Mouse (Mus musculus): Measurements from ENCODE around the gene Pygl. TPM values are rescaled to one million over a fixed set of nuclear protein-coding genes. Genes with fewer than 3 reads are reported as not detected.
A peak's percentile ranks its signal among the peaks of the same experiment; 100 is the strongest.
"Not testable (repeated sequence)": the region's sequence is repeated elsewhere in the genome, so short reads cannot be mapped to it uniquely, and the experiment has no call there.

Gene Pygl
- total RNA-seq, 2 experiments from 2014 or later = 2.2 to 3.1 TPM

GRCm38 (mm10) chr12:70232020-70232544 is 794 bp upstream of the Pygl start:
- no peak for DNase-seq (ENCODE audit: low spot score in 2 of 2)
- intact Hi-C loops (cut with DNase I) = loop anchor here (5.0 to 10.0 kb wide), 2 partner anchors 115 to 683 kb away; partner anchors contain the start of gene Trim9

DNA sequence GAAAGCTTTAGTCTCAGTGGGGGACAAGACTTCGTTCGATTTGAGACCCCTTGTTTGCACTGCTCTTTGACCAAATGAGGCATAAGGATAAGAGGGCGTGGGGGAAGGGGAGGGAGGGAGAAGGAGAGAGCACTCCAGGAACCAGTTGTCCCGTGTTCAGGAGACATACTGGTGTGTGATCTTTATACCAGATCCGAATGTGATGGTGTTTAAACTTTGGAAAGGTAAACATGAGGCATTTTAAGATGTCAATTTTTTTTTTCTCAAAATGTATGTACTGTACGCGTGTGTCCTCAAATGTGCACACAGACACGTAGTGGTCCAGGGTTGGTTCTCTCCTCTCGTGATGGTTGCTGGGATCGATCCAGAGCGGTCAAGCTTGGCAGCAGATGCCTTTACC is 3.1 kb downstream of the Pygl start:
- intact Hi-C loops (cut with DNase I) = no loop called here
- DNase-seq (ENCODE audit: low spot score in 2 of 2) = no peak

GRCm38 (mm10) chr12:70227121-70227932 is 4.0 kb downstream of the Pygl start:
- peak in 1 of 2 experiments; percentile 25 for DNase-seq (ENCODE audit: low spot score in 2 of 2)
- intact Hi-C loops (cut with DNase I) = no loop called here

DNA sequence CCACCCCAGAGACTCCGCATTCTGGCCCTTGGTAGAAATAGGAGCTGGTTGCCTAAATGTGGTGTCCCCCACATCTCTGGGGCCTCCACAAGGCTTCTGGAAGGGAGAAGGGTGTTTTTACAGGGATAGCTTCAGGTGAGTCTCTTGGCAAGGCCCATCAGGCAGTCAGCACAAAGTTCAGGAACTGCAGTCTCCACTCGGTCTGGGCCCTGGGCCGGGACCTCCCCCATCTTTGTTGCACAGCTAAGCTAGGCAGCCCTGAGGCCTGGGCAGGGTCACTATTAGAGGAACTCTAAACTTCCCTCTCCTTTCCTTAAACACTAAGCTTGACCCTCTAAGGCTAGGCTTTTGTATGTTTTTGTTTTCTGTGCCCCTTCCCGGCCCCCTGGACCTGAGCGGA is 4.6 kb downstream of the Pygl start:
- intact Hi-C loops (cut with DNase I) = no loop called here
- DNase-seq (ENCODE audit: low spot score in 2 of 2) = no peak

GRCm38 (mm10) chr12:70223331-70223730 is 8.0 kb downstream of the Pygl start:
- intact Hi-C loops (cut with DNase I) = no loop called here
- DNase-seq (ENCODE audit: low spot score in 2 of 2) = no peak

DNA sequence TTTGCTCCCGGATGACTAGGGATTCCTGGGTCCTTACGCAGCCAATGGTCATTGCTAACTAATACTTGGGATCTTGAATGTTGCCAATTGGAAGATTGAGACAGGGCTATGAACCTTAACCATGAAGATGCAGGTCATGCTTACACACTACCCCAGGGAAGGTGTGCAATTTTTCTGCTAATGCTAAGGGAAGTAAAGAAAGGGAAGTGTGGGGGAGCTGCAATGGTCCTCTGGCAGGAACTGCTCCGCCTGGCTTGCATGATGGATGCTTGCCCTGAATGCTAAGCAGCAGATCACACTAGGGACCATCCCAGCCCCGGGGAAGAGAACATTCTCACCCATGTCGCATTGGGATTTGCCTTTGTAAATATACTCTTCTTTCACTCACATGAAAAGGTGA is 9.9 kb downstream of the Pygl start:
- intact Hi-C loops (cut with DNase I) = no loop called here

GRCm38 (mm10) chr12:70218795-70219540 is 12.3 kb downstream of the Pygl start:
- no peak for DNase-seq (ENCODE audit: low spot score in 2 of 2)

More for the DNA sequence above, 9.9 kb downstream of the Pygl start:
- no peak for DNase-seq (ENCODE audit: low spot score in 2 of 2)

DNA sequence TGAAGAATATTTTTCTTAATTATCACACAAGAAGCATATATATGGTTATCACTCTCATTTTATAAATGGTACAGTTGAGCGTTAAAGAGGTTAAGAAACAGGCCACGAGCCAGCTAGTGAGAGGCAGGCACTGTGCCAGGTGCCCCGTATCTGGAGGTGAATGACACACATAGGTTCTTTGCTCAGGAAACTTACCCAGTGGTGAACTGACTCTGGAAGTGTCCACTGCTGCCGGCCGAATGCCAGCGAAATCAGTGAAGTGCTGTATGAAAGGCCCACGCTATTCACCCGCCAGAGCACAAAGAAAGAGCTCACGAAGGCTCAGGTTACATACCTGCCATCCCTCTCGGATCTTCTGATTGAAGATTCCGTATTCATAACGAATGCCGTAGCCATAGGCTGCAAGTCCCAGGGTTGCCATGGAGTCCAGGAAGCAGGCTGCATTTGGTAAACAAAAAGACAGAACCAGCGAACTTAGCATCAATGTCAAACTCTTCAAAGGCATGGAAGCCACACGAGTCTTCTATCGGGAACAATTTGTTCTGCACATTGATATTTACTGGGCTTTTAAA is 15.0 kb downstream of the Pygl start:
- DNase-seq (ENCODE audit: low spot score in 2 of 2) = no peak
- intact Hi-C loops (cut with DNase I) = no loop called here

More at GRCm38 (mm10) chr12:70218795-70219540, 12.3 kb downstream of the Pygl start:
- intact Hi-C loops (cut with DNase I) = no loop called here

- intact Hi-C loops (cut with DNase I) = no loop called here
- DNase-seq (ENCODE audit: low spot score in 2 of 2) = no peak
These were observed 17.0 kb downstream of the Pygl start for GRCm38 (mm10) chr12:70214281-70214680.

- no peak for DNase-seq (ENCODE audit: low spot score in 2 of 2)
- intact Hi-C loops (cut with DNase I) = no loop called here
These were observed 17.7 kb downstream of the Pygl start for GRCm38 (mm10) chr12:70213601-70214000.

DNA sequence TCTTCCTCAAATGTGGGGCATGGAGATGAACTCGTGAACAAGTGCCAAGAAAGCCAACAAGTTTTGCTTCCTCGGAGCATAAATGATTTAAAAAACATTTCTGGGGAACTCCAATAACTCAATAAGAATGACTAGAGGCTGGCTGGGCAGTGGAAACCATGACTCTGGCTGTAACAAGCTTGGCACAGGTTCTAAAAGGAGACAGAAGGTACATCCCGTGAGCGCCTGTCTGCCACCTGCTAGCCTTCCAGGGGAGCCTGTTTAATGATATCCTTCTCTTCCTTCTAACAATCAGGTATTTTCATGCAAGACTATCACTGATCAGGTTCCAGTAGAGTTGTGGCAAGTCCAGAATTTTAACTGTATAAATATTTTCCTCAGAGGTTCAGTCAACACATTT is 18.8 kb downstream of the Pygl start:
- intact Hi-C loops (cut with DNase I) = no loop called here
- no peak for DNase-seq (ENCODE audit: low spot score in 2 of 2)

GRCm38 (mm10) chr12:70208214-70208613 is 23.1 kb downstream of the Pygl start:
- DNase-seq (ENCODE audit: low spot score in 2 of 2) = no peak

DNA sequence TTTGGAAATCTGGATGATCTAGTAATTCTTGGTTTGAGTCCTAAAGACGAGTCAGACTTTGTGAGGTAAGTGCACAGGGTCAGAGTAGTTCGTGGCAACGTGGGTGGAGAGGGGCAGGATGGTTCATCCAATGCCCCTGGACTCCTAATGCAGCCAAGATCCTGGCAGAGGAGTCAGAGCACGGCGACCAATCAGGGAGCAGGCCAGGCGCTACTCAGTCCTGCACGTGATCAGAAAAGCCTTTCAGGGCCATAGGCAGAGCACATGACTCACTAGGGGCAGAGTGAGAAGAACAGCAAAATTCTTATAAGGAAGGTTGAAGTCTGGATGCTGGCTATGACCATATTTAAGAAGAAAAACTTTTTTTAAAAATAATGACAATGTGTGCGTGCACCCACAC is 26.9 kb downstream of the Pygl start:
- no peak for DNase-seq (ENCODE audit: low spot score in 2 of 2)
- intact Hi-C loops (cut with DNase I) = no loop called here

More at GRCm38 (mm10) chr12:70208214-70208613, 23.1 kb downstream of the Pygl start:
- intact Hi-C loops (cut with DNase I) = no loop called here

- no peak for DNase-seq (ENCODE audit: low spot score in 2 of 2)
- intact Hi-C loops (cut with DNase I) = no loop called here
These were observed 29.3 kb downstream of the Pygl start for GRCm38 (mm10) chr12:70201926-70202529.

GRCm38 (mm10) chr12:70196341-70196740 is 34.9 kb downstream of the Pygl start:
- intact Hi-C loops (cut with DNase I) = no loop called here

DNA sequence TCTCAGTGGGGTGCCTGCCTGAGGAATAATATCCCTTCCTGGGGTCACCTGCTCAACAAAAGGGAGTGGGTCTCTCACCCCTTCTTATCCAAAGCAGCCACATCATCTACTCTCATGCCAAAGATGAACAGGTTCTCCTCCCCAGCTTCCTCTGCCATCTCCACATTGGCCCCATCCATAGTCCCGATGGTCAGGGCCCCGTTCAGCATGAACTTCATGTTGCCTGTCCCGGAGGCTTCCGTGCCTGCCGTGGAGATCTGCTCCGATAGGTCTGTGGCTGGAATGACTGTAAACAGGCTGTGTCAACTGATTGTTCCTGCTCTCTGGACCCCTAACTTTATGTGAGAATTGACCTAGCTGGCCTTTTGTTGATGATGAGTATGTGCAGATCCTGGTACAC is 35.9 kb downstream of the Pygl start:
- no peak for DNase-seq (ENCODE audit: low spot score in 2 of 2)
- intact Hi-C loops (cut with DNase I) = no loop called here

More at GRCm38 (mm10) chr12:70196341-70196740, 34.9 kb downstream of the Pygl start:
- no peak for DNase-seq (ENCODE audit: low spot score in 2 of 2)

GRCm38 (mm10) chr12:70192267-70192727 is 39.0 kb downstream of the Pygl start:
- DNase-seq (ENCODE audit: low spot score in 2 of 2) = peak; percentile 19
- intact Hi-C loops (cut with DNase I) = no loop called here

DNA sequence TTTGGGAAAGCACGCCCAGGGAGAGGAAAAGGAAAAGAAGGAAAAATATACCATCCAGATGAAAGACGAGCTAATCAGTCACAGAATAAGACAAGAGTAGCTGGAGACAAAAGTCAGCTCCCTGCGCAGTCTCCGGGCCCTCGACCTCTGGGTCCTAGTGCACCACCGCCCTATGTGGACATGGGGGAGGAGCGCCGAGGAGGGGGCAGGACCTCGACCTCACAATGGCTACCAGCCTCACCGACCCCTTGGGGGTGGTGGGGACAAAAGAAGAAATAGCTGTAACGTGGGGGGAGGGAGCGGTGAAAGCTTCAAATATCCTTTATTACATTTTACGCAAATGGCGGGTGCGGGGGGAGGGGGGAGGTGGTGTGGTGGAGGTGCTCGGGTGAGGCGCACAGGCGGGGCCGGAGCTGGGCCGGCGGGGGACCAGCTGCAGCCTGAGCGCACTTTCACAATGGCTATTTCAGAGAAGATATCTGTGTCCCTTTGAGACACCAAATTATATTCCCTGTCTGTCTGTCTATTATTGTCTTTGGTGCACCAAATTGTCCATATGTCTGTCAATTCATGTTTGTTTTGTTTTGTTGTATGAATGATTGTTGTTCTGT is 47.0 kb downstream of the Pygl start:
- intact Hi-C loops (cut with DNase I) = no loop called here
- no peak for DNase-seq (ENCODE audit: low spot score in 2 of 2)

DNA sequence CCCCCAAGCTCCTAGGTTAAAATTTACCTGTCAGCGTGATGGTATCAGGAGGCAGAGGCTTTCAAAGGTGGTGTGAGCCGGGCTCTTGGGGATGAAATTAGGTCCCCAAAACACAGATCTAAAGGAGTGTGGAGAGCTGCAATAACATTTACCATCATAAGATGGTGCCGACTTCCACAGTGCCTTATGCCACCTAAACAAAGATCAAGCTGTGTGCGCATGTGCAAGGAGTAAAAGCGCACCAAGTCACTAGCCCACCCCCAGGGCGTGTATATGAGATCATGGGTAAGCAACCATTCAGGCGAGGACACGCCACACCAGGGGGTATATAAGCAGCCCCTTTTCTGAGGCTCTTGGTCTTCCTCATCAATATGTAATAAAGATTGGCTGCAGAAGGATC is 47.8 kb downstream of the Pygl start:
- intact Hi-C loops (cut with DNase I); DNase-seq (ENCODE audit: low spot score in 2 of 2): not testable (repeated sequence)

Data from left cerebral cortex, postnatal 25 days (tissue).